Mouse (Mus musculus) heart, adult 2 months (tissue): ENCODE data around the gene Fut4.

ENCODE experiments used
- CTCF ChIP-seq: fragments of 200-600 bp; IDR thresholded peaks from 2 replicates; pipeline ENCODE4 v1.8.1; 2022; ENCODE audit warnings: antibody characterized with exemption, mild to moderate bottlenecking, moderate library complexity
- EP300 ChIP-seq: fragments of 200-500 bp; IDR thresholded peaks from 2 replicates; pipeline ENCODE4 v1.6.1; 2011; ENCODE audit warnings: low read depth, low read length, control low read depth; ENCODE audit not compliant: insufficient read depth
- POLR2A ChIP-seq: fragments of 200-500 bp; IDR thresholded peaks from 2 replicates; pipeline ENCODE4 v1.6.1; 2011; ENCODE audit warnings: mild to moderate bottlenecking, low read depth, low read length, control low read depth; ENCODE audit not compliant: insufficient read depth

- TF ChIP-seq EP300 (no peak), CTCF (no peak), POLR2A (no peak)
These were observed 26.2 kb downstream of the Fut4 start for GRCm38 (mm10) chr9:14726005-14726404.
